Mouse (Mus musculus) cortical plate, adult 2 months (tissue): ENCODE measurements around the gene Snta1.

Experiments
- CTCF ChIP-seq: fragments of 200-500 bp; IDR thresholded peaks from 2 replicates; pipeline ENCODE4 v1.5.1; 2011; ENCODE audit warnings: mild to moderate bottlenecking, control low read depth, low read length; ENCODE audit not compliant: insufficient read depth; ENCODE audit errors: extremely low read depth
- POLR2A ChIP-seq: fragments of 200-500 bp; IDR thresholded peaks from 2 replicates; pipeline ENCODE4 v1.6.1; 2011; ENCODE audit warnings: mild to moderate bottlenecking, low read length, control low read depth; ENCODE audit not compliant: insufficient read depth; ENCODE audit errors: extremely low read depth

- TF ChIP-seq CTCF: no peak
- 0 out of 2 replicates have a peak, but pooled peaks have one; percentile 41 for TF ChIP-seq POLR2A
These were observed 28.2 kb upstream of the Snta1 start for GRCm38 (mm10) chr2:154436076-154436457.
